Mouse (Mus musculus): ENCODE data around the gene Evc2. TPM values are rescaled to one million over a fixed set of nuclear protein-coding genes. Genes with fewer than 3 reads are reported as not detected.

Gene Evc2
- polyA plus RNA-seq, 1 experiment from 2014 or later: 10.3 TPM

DNA sequence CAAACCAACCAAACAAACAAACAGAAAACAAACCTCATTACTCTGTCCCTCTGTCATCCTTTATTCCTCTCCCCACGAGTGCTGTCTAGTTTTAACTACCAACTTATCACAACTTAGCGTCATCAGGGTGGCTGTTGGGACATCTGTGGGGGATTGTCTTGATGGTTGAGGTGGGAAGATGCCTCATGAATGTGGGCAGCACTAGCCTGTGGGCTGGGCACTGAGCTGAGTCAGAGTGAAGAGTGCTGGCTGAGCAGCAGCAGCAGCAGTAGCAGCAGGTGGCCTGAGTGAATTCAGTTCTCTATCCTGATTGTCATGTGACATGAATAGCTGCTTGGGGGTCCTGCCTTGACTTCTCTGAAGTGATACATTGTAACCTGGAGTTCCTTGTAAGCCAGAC lies 5.7 kb downstream of the Evc2 start:
- Histone ChIP-seq H3K36me3 (ENCODE audit: control insufficient read depth, insufficient read depth, low read length) (0 out of 2 replicates have a peak, but pooled peaks cover 3% of the 10 kb centered on the region), H3K27me3 (ENCODE audit: control insufficient read depth, insufficient read depth, low read length) (no peaks in the 10 kb centered on the region), H3K4me2 (no peak overlapping the region), H3K9ac (ENCODE audit: low read depth, low read length) (no peak overlapping the region), H3K4me3 (ENCODE audit: low read depth, low read length) (no peak overlapping the region), H3K9me3 (replicated peaks; ENCODE audit: control insufficient read depth, low read length) (no peaks in the 10 kb centered on the region), H3K27ac (ENCODE audit: low read depth, low read length) (no peak overlapping the region), H3K4me1 (ENCODE audit: control insufficient read depth, insufficient read depth, low read length) (peaks cover 4% of the 10 kb centered on the region; the same call in 1 of the 2 replicates)
- 78% methylated on average over 2 of the region's 2 CpGs for WGBS (ENCODE audit: insufficient replicate concordance)
- ATAC-seq (replicated peaks; ENCODE audit: insufficient number of reproducible peaks, low FRiP score, low TSS enrichment): no peak

GRCm38 (mm10) chr5:37351791-37352190 lies 13.5 kb downstream of the Evc2 start:
- 0 out of 2 replicates have a peak, but pooled peaks cover 3% of the 10 kb centered on the region for H3K9me3 ChIP-seq (replicated peaks; ENCODE audit: control insufficient read depth, low read length)
- H3K27ac ChIP-seq (ENCODE audit: low read depth, low read length): no peak overlapping the region
- 85% methylated on average over 2 of the region's 2 CpGs for WGBS (ENCODE audit: insufficient replicate concordance)
- no peaks in the 10 kb centered on the region for H3K27me3 ChIP-seq (ENCODE audit: control insufficient read depth, insufficient read depth, low read length)
- H3K4me3 ChIP-seq (ENCODE audit: low read depth, low read length): no peak overlapping the region
- H3K36me3 ChIP-seq (ENCODE audit: control insufficient read depth, insufficient read depth, low read length): peaks cover 21% of the 10 kb centered on the region
- H3K4me2 ChIP-seq: no peak overlapping the region
- ATAC-seq (replicated peaks; ENCODE audit: insufficient number of reproducible peaks, low FRiP score, low TSS enrichment): no peak
- H3K4me1 ChIP-seq (ENCODE audit: control insufficient read depth, insufficient read depth, low read length): no peaks in the 10 kb centered on the region
- no peak overlapping the region for H3K9ac ChIP-seq (ENCODE audit: low read depth, low read length)

DNA sequence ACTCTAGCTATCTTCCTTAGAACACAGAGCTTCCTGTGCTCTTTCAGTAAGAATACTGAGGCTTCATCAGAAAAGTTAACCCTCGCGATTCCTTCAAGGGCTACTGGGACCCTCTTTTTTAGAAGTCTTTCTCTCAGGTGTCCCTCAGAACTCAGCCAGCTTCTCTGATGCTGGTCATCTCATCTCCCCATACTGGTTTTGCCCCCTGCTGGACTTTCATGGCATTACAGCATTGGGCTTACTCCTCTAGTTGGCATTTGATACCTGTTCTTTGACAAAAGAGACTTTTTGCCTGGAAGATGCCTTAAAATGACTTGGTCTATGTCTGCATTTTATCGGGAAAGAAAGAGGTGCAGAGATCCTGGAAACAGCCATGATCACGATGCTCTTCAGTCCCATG lies 16.1 kb downstream of the Evc2 start:
- H3K4me2 ChIP-seq: no peak overlapping the region
- no peak overlapping the region for H3K27ac ChIP-seq (ENCODE audit: low read depth, low read length)
- H3K27me3 ChIP-seq (ENCODE audit: control insufficient read depth, insufficient read depth, low read length): no peaks in the 10 kb centered on the region
- 56% methylated on average over 4 of the region's 4 CpGs for WGBS (ENCODE audit: insufficient replicate concordance)
- H3K4me3 ChIP-seq (ENCODE audit: low read depth, low read length): no peak overlapping the region
- no peak overlapping the region for H3K9ac ChIP-seq (ENCODE audit: low read depth, low read length)
- H3K9me3 ChIP-seq (replicated peaks; ENCODE audit: control insufficient read depth, low read length): 0 out of 2 replicates have a peak, but pooled peaks cover 3% of the 10 kb centered on the region
- H3K36me3 ChIP-seq (ENCODE audit: control insufficient read depth, insufficient read depth, low read length): peaks cover 20% of the 10 kb centered on the region
- H3K4me1 ChIP-seq (ENCODE audit: control insufficient read depth, insufficient read depth, low read length): no peaks in the 10 kb centered on the region
- ATAC-seq (replicated peaks; ENCODE audit: insufficient number of reproducible peaks, low FRiP score, low TSS enrichment): no peak

GRCm38 (mm10) chr5:37356027-37356426 lies 17.7 kb downstream of the Evc2 start:
- WGBS (ENCODE audit: insufficient replicate concordance): 85% methylated on average over 8 of the region's 8 CpGs
- Histone ChIP-seq H3K4me2 (no peak overlapping the region), H3K36me3 (ENCODE audit: control insufficient read depth, insufficient read depth, low read length) (peaks cover 16% of the 10 kb centered on the region), H3K4me1 (ENCODE audit: control insufficient read depth, insufficient read depth, low read length) (no peaks in the 10 kb centered on the region), H3K27ac (ENCODE audit: low read depth, low read length) (no peak overlapping the region), H3K9me3 (replicated peaks; ENCODE audit: control insufficient read depth, low read length) (0 out of 2 replicates have a peak, but pooled peaks cover 1% of the 10 kb centered on the region), H3K9ac (ENCODE audit: low read depth, low read length) (no peak overlapping the region), H3K27me3 (ENCODE audit: control insufficient read depth, insufficient read depth, low read length) (no peaks in the 10 kb centered on the region), H3K4me3 (ENCODE audit: low read depth, low read length) (no peak overlapping the region)
- ATAC-seq (replicated peaks; ENCODE audit: insufficient number of reproducible peaks, low FRiP score, low TSS enrichment): no peak

- Histone ChIP-seq H3K4me3 (ENCODE audit: low read depth, low read length) (no peak overlapping the region), H3K27me3 (ENCODE audit: control insufficient read depth, insufficient read depth, low read length) (no peaks in the 10 kb centered on the region), H3K36me3 (ENCODE audit: control insufficient read depth, insufficient read depth, low read length) (no peaks in the 10 kb centered on the region; the same call in none of the 2 replicates), H3K4me1 (ENCODE audit: control insufficient read depth, insufficient read depth, low read length) (peaks cover 12% of the 10 kb centered on the region), H3K9me3 (replicated peaks; ENCODE audit: control insufficient read depth, low read length) (no peaks in the 10 kb centered on the region), H3K4me2 (no peak overlapping the region), H3K9ac (ENCODE audit: low read depth, low read length) (no peak overlapping the region), H3K27ac (ENCODE audit: low read depth, low read length) (no peak overlapping the region)
- WGBS (ENCODE audit: insufficient replicate concordance): 29% methylated on average over 5 of the region's 5 CpGs
- no peak for ATAC-seq (replicated peaks; ENCODE audit: insufficient number of reproducible peaks, low FRiP score, low TSS enrichment)
Observed at GRCm38 (mm10) chr5:37362618-37363017, 24.3 kb downstream of the Evc2 start.

DNA sequence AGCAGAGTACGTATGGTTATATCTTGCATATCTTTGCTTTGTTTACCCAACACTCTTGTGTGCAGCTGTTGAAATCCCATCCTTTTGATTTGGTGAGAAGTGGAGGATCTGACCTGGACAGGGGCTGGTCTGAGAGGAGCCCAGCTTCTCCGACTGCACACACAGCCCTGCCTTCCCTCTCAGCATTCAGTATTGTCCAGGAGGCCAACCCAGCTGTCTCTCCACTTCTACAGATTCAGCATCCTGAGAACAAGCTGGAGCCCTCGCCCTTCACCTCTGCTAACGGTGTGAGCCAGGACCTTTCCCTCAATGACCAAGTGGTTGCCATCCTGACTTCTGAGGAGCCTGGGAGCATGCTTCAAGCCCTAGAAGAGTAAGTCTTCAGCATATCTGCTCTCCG lies 25.0 kb downstream of the Evc2 start:
- H3K9me3 ChIP-seq (replicated peaks; ENCODE audit: control insufficient read depth, low read length): no peaks in the 10 kb centered on the region
- H3K9ac ChIP-seq (ENCODE audit: low read depth, low read length): no peak overlapping the region
- peaks cover 12% of the 10 kb centered on the region for H3K4me1 ChIP-seq (ENCODE audit: control insufficient read depth, insufficient read depth, low read length)
- H3K27me3 ChIP-seq (ENCODE audit: control insufficient read depth, insufficient read depth, low read length): no peaks in the 10 kb centered on the region
- no peak overlapping the region for H3K27ac ChIP-seq (ENCODE audit: low read depth, low read length)
- no peak overlapping the region for H3K4me3 ChIP-seq (ENCODE audit: low read depth, low read length)
- 68% methylated on average over 5 of the region's 5 CpGs for WGBS (ENCODE audit: insufficient replicate concordance)
- no peaks in the 10 kb centered on the region; the same call in 1 of the 2 replicates for H3K36me3 ChIP-seq (ENCODE audit: control insufficient read depth, insufficient read depth, low read length)
- no peak for ATAC-seq (replicated peaks; ENCODE audit: insufficient number of reproducible peaks, low FRiP score, low TSS enrichment)
- no peak overlapping the region for H3K4me2 ChIP-seq

DNA sequence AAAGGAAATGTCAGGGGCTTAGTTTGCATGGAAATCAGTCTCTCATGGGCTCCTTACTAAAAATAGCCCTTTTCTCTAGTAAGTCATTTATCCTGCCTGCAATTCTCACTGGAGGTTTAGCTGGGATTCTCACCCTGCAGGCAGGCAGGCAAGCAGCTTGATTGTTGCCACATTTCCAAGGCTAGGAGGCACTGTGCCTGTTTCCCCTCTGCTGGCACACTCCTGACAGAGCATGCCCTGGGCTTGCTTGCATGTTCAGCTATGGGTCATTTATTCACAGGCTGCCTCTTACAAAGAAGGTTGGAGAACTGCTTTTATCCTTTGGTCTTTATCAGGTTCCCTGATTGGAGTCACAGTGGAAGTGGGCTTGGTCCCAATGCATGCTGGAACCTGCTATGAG lies 27.5 kb downstream of the Evc2 start:
- no peak for ATAC-seq (replicated peaks; ENCODE audit: insufficient number of reproducible peaks, low FRiP score, low TSS enrichment)
- Histone ChIP-seq H3K9ac (ENCODE audit: low read depth, low read length) (no peak overlapping the region), H3K4me1 (ENCODE audit: control insufficient read depth, insufficient read depth, low read length) (peaks cover 12% of the 10 kb centered on the region), H3K9me3 (replicated peaks; ENCODE audit: control insufficient read depth, low read length) (no peaks in the 10 kb centered on the region), H3K27ac (ENCODE audit: low read depth, low read length) (peak overlapping the region; percentile 55; the same call in 1 of the 2 replicates), H3K27me3 (ENCODE audit: control insufficient read depth, insufficient read depth, low read length) (no peaks in the 10 kb centered on the region), H3K36me3 (ENCODE audit: control insufficient read depth, insufficient read depth, low read length) (no peaks in the 10 kb centered on the region), H3K4me3 (ENCODE audit: low read depth, low read length) (no peak overlapping the region), H3K4me2 (no peak overlapping the region)

DNA sequence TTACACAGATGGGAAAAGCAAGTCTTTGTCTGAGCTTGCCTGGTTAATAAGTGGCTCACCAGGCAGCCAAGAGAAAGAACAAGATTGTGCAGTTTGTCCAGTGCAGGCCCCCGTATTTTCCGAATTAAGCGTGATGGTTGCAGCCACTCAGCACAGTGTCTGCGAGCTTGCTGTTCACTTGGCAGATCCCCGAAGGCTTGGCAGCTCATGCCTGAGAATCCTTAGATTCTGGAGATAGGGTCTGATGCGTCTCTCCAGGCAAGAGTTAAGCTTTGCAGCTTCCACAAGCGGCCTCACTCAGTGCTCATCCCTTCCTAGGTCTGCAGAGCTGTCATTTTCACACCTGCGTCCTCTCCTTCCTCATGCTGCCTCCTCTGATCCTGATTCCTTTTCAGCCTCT lies 30.5 kb downstream of the Evc2 start:
- H3K36me3 ChIP-seq (ENCODE audit: control insufficient read depth, insufficient read depth, low read length): peaks cover 9% of the 10 kb centered on the region; the same call in 1 of the 2 replicates
- H3K4me3 ChIP-seq (ENCODE audit: low read depth, low read length): no peak overlapping the region
- H3K27ac ChIP-seq (ENCODE audit: low read depth, low read length): no peak overlapping the region
- no peak overlapping the region for H3K4me2 ChIP-seq
- H3K9me3 ChIP-seq (replicated peaks; ENCODE audit: control insufficient read depth, low read length): no peaks in the 10 kb centered on the region
- no peak for ATAC-seq (replicated peaks; ENCODE audit: insufficient number of reproducible peaks, low FRiP score, low TSS enrichment)
- no peaks in the 10 kb centered on the region for H3K27me3 ChIP-seq (ENCODE audit: control insufficient read depth, insufficient read depth, low read length)
- no peak overlapping the region for H3K9ac ChIP-seq (ENCODE audit: low read depth, low read length)
- H3K4me1 ChIP-seq (ENCODE audit: control insufficient read depth, insufficient read depth, low read length): peaks cover 12% of the 10 kb centered on the region
- WGBS (ENCODE audit: insufficient replicate concordance): 77% methylated on average over 8 of the region's 8 CpGs

- 74% methylated on average over 7 of the region's 7 CpGs for WGBS (ENCODE audit: insufficient replicate concordance)
- no peaks in the 10 kb centered on the region for H3K9me3 ChIP-seq (replicated peaks; ENCODE audit: control insufficient read depth, low read length)
- no peak overlapping the region for H3K4me2 ChIP-seq
- ATAC-seq (replicated peaks; ENCODE audit: insufficient number of reproducible peaks, low FRiP score, low TSS enrichment): no peak
- peaks cover 9% of the 10 kb centered on the region for H3K36me3 ChIP-seq (ENCODE audit: control insufficient read depth, insufficient read depth, low read length)
- no peak overlapping the region for H3K9ac ChIP-seq (ENCODE audit: low read depth, low read length)
- no peak overlapping the region for H3K27ac ChIP-seq (ENCODE audit: low read depth, low read length)
- no peaks in the 10 kb centered on the region for H3K4me1 ChIP-seq (ENCODE audit: control insufficient read depth, insufficient read depth, low read length)
- H3K4me3 ChIP-seq (ENCODE audit: low read depth, low read length): no peak overlapping the region
- no peaks in the 10 kb centered on the region for H3K27me3 ChIP-seq (ENCODE audit: control insufficient read depth, insufficient read depth, low read length)
Observed at GRCm38 (mm10) chr5:37377376-37377775, 39.1 kb downstream of the Evc2 start.
